Mouse (Mus musculus) hindbrain, embryonic 11.5 days (tissue): Measurements from ENCODE around the gene Gm26938. TPM values are rescaled to one million over a fixed set of nuclear protein-coding genes. Genes with fewer than 3 reads are reported as not detected.
A peak's percentile ranks its signal among the peaks of the same experiment; 100 is the strongest.

Experiments used
- ATAC-seq: fragments of 200-750 bp; cut with Nextera tagmentation; 2 replicates; pipeline ENCODE4 v1.8.0; 2017; ENCODE audit warnings: mild to moderate bottlenecking, moderate TSS enrichment, moderate library complexity; ENCODE audit not compliant: low FRiP score
- DNase-seq: peaks from one replicate; pipeline ENCODE4 v3.0.0-alpha.2; 2015; ENCODE audit warnings: low spot score
- H3K27ac ChIP-seq: fragments of 300-500 bp; sonication (generic); 2 replicates; pipeline ENCODE4 v1.5.1; 2014; ENCODE audit warnings: mild to moderate bottlenecking, low read depth, low read length
- H3K27me3 ChIP-seq: fragments of 300-500 bp; sonication (generic); 2 replicates; pipeline ENCODE4 v1.6.1; 2014; ENCODE audit warnings: mild to moderate bottlenecking, low read length, moderate library complexity, mixed read lengths; ENCODE audit not compliant: control insufficient read depth, insufficient read depth
- H3K36me3 ChIP-seq: fragments of 300-500 bp; sonication (generic); 2 replicates; pipeline ENCODE4 v1.6.1; 2014; ENCODE audit warnings: mild to moderate bottlenecking, low read length, moderate library complexity, mixed read lengths; ENCODE audit not compliant: control insufficient read depth, insufficient read depth
- H3K4me1 ChIP-seq: fragments of 300-500 bp; sonication (generic); replicated peaks from 2 replicates; pipeline ENCODE4 v1.6.1; 2014; ENCODE audit warnings: low read length, mixed read lengths; ENCODE audit not compliant: control insufficient read depth, insufficient read depth
- H3K4me2 ChIP-seq: fragments of 300-500 bp; sonication (generic); replicated peaks from 2 replicates; pipeline ENCODE4 v1.6.1; 2014; ENCODE audit warnings: mild to moderate bottlenecking, low read depth, low read length
- H3K4me3 ChIP-seq: fragments of 300-500 bp; sonication (generic); 2 replicates; pipeline ENCODE4 v1.5.1; 2014; ENCODE audit warnings: low read depth, low read length
- H3K9ac ChIP-seq: fragments of 300-500 bp; sonication (generic); 2 replicates; pipeline ENCODE4 v1.6.1; 2014; ENCODE audit warnings: low read depth, low read length
- H3K9me3 ChIP-seq: fragments of 300-500 bp; sonication (generic); 2 replicates; pipeline ENCODE4 v1.6.1; 2016; ENCODE audit warnings: low read length; ENCODE audit not compliant: control insufficient read depth
- WGBS: fragments of 180-500 bp; shearing (Covaris S2); extraction: QIAGEN DNeasy Blood & Tissue Kit; methylation state at CpG from one replicate; pipeline ENCODE4 v1.1.7; 2014; 5-methylcytosine and 5-hydroxymethylcytosine counted together
- polyA plus RNA-seq: library from polyadenylated mRNA; unstranded; fragments of >200 nt; fragmentation: Nextera tagmentation; extraction: Ambion mirVana; gene quantifications from 2 replicates; pipeline ENCODE4 v1.2.1, GENCODE M21; 2014

Gm26938 gene
- polyA plus RNA-seq, 1 experiment from 2014 or later, result not detected

- no peak overlapping the region for H3K9ac ChIP-seq
- H3K27me3 ChIP-seq, result no peaks in the 10 kb centered on the region
- no peak overlapping the region for H3K4me3 ChIP-seq
- no peaks in the 10 kb centered on the region for H3K9me3 ChIP-seq
- WGBS, result 86% methylated on average over 7 of the region's 7 CpGs
- H3K4me2 ChIP-seq, result no peak overlapping the region
- H3K27ac ChIP-seq, result no peak overlapping the region
- DNase-seq, result no peak
- H3K36me3 ChIP-seq, result no peaks in the 10 kb centered on the region
- ATAC-seq, result no peak
- no peaks in the 10 kb centered on the region for H3K4me1 ChIP-seq
Measured at GRCm38 (mm10) chr5:139835706-139836105, 9.5 kb upstream of the Gm26938 start.

- Histone ChIP-seq H3K9ac (no peak overlapping the region), H3K9me3 (no peaks in the 10 kb centered on the region), H3K4me3 (no peak overlapping the region), H3K27me3 (no peaks in the 10 kb centered on the region), H3K4me2 (no peak overlapping the region), H3K36me3 (no peaks in the 10 kb centered on the region), H3K4me1 (no peaks in the 10 kb centered on the region), H3K27ac (no peak overlapping the region)
- 85% methylated on average over 7 of the region's 7 CpGs for WGBS
- DNase-seq (no peak), ATAC-seq (no peak)
Measured at GRCm38 (mm10) chr5:139832125-139832524, 5.9 kb upstream of the Gm26938 start.

DNA sequence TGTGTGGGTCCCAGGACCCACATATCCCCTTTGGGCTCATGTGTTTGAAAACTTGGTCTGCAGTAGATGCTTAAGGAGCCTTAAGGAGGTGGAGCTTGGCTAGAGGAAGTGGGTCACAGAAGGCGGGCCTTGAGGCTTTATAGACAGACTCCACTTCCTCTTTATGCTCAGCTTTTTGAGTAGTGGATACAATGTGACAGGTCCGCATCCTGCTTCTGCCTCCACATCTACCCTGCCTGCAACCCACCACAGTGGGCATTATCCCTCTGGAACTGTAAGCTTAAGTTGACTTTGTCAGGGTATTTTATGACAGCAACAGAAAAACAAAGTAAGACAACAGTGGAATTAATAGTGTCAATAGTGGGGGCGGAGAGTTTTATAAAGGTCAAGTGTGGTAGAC is 4.5 kb upstream of the Gm26938 start:
- H3K4me1 ChIP-seq, result peaks cover 4% of the 10 kb centered on the region
- no peaks in the 10 kb centered on the region for H3K27me3 ChIP-seq
- no peak overlapping the region for H3K27ac ChIP-seq
- H3K9me3 ChIP-seq, result no peaks in the 10 kb centered on the region
- H3K4me2 ChIP-seq, result no peak overlapping the region
- DNase-seq, result no peak
- H3K36me3 ChIP-seq, result no peaks in the 10 kb centered on the region
- ATAC-seq, result no peak
- H3K9ac ChIP-seq, result no peak overlapping the region
- no peak overlapping the region for H3K4me3 ChIP-seq
- WGBS, result 85% methylated on average over 3 of the region's 3 CpGs

DNA sequence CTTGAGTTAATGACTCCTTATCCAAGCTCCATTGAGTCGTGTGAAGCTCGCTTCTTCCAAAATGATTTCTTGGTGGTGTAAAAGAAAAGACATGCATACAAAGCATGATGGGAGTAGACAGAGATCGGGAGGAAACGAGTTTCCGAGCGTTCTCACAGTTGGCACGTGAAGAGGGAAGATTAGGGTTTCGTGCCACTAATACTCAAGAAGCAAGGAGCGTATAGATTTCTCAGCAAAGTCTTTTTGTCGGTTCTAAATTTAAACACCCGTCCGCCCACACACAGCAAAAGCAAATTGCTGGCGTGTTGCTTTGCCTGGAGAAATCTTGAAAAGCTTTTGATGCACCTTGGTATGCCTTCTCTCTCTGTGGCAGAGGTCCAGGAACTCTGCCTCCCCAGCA is 3.2 kb upstream of the Gm26938 start:
- Histone ChIP-seq H3K27ac (no peak overlapping the region), H3K4me1 (peaks cover 8% of the 10 kb centered on the region), H3K9ac (no peak overlapping the region), H3K4me2 (no peak overlapping the region), H3K27me3 (no peaks in the 10 kb centered on the region), H3K9me3 (no peaks in the 10 kb centered on the region), H3K36me3 (no peaks in the 10 kb centered on the region), H3K4me3 (no peak overlapping the region)
- ATAC-seq, result no peak
- WGBS, result 86% methylated on average over 13 of the region's 13 CpGs
- no peak for DNase-seq

- no peak overlapping the region for H3K9ac ChIP-seq
- WGBS, result 100% methylated on average over 1 of the region's 1 CpGs
- H3K4me1 ChIP-seq, result peaks cover 8% of the 10 kb centered on the region
- H3K9me3 ChIP-seq, result no peaks in the 10 kb centered on the region
- H3K27ac ChIP-seq, result no peak overlapping the region
- H3K36me3 ChIP-seq, result peaks cover 3% of the 10 kb centered on the region; the same call in 1 of the 2 replicates
- H3K4me3 ChIP-seq, result no peak overlapping the region
- H3K27me3 ChIP-seq, result no peaks in the 10 kb centered on the region
- ATAC-seq, result no peak
- H3K4me2 ChIP-seq, result no peak overlapping the region
- peak; percentile 22 for DNase-seq
Measured at GRCm38 (mm10) chr5:139827593-139827992, 1.4 kb upstream of the Gm26938 start.

DNA sequence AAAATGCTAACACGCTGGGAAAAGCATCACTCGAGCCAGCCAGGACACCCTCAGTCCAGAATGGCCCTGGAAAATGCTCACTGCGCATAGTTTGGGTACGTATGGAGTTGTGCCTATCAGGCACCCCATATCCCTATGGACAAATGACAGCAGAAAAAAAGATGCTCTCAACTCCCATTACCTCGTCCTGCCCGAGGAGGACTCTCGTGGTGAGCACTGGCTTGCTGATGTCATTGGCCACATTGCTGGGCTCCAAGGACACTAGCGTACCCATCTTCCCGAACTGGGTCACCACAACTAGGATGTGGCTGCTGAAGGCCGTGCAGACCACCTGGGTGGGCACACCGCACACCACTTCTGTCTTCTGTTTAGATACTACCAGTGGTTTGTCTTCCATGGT is 260 bp downstream of the Gm26938 start:
- peaks cover 3% of the 10 kb centered on the region; the same call in 1 of the 2 replicates for H3K36me3 ChIP-seq
- WGBS, result 52% methylated on average over 11 of the region's 11 CpGs
- ATAC-seq (peak; percentile 33; the same call in 1 of the 2 replicates), DNase-seq (no peak)
- no peaks in the 10 kb centered on the region for H3K9me3 ChIP-seq
- H3K9ac ChIP-seq, result peak overlapping the region; percentile 77
- peak overlapping the region; percentile 82 for H3K4me2 ChIP-seq
- no peaks in the 10 kb centered on the region for H3K27me3 ChIP-seq
- peak overlapping the region; percentile 85 for H3K4me3 ChIP-seq
- no peak overlapping the region for H3K27ac ChIP-seq
- H3K4me1 ChIP-seq, result peaks cover 8% of the 10 kb centered on the region

DNA sequence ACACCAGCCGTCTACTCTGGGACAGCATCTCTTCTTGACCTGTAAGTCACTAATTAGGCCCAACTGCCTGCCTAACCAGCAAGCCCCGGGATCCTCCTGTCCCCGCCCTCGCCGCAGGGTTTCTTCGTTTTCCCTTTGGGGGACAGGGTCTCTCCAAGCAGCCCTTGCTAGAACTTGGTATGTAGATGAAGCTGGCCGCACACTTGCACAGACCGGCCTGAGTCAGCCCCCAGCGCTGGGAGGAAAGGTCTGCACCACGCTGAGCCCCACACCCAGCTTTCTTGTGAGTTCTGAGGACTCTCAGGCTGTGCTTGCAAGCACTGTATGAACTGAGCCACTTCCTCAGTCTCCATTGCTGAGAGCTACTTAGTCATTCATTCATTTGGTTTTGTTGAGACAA is 1.7 kb downstream of the Gm26938 start:
- Histone ChIP-seq H3K27me3 (no peaks in the 10 kb centered on the region), H3K36me3 (peaks cover 3% of the 10 kb centered on the region; the same call in 1 of the 2 replicates), H3K4me1 (peaks cover 8% of the 10 kb centered on the region), H3K9ac (no peak overlapping the region), H3K9me3 (no peaks in the 10 kb centered on the region), H3K4me3 (no peak overlapping the region), H3K27ac (no peak overlapping the region), H3K4me2 (no peak overlapping the region)
- no peak for ATAC-seq
- no peak for DNase-seq
- 91% methylated on average over 10 of the region's 10 CpGs for WGBS

DNA sequence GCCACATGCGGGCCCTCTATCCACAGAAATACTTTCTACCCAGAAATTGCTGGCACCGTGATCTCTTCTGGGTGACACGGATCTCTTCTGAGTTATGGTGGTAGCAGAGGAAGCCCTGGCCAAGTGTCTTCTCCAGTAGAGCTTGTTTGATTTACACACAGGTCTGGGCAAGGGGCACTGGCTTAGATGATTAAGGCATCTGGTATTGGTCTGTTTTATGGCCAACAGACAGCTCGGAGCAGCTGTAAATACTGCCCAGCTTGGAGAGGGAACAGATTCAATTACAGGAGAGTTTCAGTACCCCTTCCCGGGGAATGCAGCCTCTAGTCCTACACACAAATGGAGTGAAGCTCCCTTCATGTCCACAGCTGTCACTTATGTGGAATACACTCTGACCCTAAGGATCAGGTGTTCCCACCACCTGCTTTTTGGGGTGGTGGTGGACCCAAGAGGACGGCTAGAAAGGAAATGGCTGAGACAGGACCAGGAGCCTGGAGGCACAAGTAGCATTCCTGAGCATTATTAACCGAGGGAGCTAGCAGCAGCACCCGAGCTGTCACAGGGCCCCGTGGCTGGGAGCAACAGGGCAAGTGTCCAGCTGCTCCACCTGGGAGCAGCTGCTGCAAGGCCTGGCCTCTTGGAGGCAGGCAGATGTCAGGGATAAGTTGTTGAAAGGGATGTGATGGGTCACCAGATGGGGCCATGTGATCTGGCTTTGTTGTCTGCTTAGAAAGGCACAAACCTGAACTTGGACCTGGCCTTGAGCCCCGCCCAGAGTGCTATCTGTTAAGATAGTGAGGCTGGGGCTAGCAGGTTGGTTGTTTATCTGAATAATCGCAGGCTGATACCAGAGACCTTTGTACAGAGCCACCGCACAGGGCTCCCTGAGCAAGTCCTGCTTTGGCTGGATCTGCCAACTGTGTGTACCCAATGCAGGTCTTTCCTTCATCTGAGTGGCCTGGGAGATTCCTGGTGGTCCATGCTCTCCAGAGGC is 4.4 kb downstream of the Gm26938 start:
- H3K9ac ChIP-seq, result no peak overlapping the region
- WGBS, result 79% methylated on average over 12 of the region's 12 CpGs
- no peak overlapping the region for H3K27ac ChIP-seq
- H3K36me3 ChIP-seq, result peaks cover 3% of the 10 kb centered on the region; the same call in 1 of the 2 replicates
- no peaks in the 10 kb centered on the region for H3K9me3 ChIP-seq
- no peak overlapping the region for H3K4me3 ChIP-seq
- peaks cover 8% of the 10 kb centered on the region for H3K4me1 ChIP-seq
- ATAC-seq (no peak), DNase-seq (no peak)
- H3K27me3 ChIP-seq, result no peaks in the 10 kb centered on the region
- H3K4me2 ChIP-seq, result no peak overlapping the region
